Mouse (Mus musculus) heart, adult 2 months (tissue): Measurements from ENCODE around the gene Schip1. TPM values are rescaled to one million over a fixed set of nuclear protein-coding genes. Genes with fewer than 3 reads are reported as not detected.

Source experiments
- DNase-seq, 2 experiments: peaks; one replicate each; pipeline ENCODE4 v3.0.0; 2021
- H3K27ac ChIP-seq: fragments of 200-600 bp; 2 replicates; pipeline ENCODE4 v1.8.1; 2022
- H3K27me3 ChIP-seq: fragments of 200-500 bp; 2 replicates; pipeline ENCODE4 v1.6.1; 2012; ENCODE audit warnings: mild to moderate bottlenecking, low read length, inconsistent platforms, mixed read lengths; ENCODE audit not compliant: control insufficient read depth, insufficient read depth
- H3K36me3 ChIP-seq: fragments of 200-500 bp; 2 replicates; pipeline ENCODE4 v1.6.1; 2012; ENCODE audit warnings: low read length, inconsistent platforms; ENCODE audit not compliant: control insufficient read depth, insufficient read depth
- H3K4me1 ChIP-seq: fragments of 200-500 bp; 2 replicates; pipeline ENCODE4 v1.6.1; 2011; ENCODE audit warnings: low read length; ENCODE audit not compliant: control insufficient read depth, insufficient read depth
- H3K4me3 ChIP-seq: fragments of 200-600 bp; 2 replicates; pipeline ENCODE4 v1.8.1; 2022
- H3K79me2 ChIP-seq: fragments of 200-500 bp; replicated peaks from 2 replicates; pipeline ENCODE4 v1.6.1; 2012; ENCODE audit warnings: mild to moderate bottlenecking, inconsistent platforms, low read length, moderate library complexity, mixed read lengths; ENCODE audit not compliant: control insufficient read depth, insufficient read depth
- H3K9ac ChIP-seq: fragments of 200-500 bp; 2 replicates; pipeline ENCODE4 v1.6.1; 2012; ENCODE audit warnings: low read depth, mild to moderate bottlenecking, control low read depth, inconsistent platforms, low read length, mixed read lengths
- CTCF ChIP-seq: fragments of 200-600 bp; IDR thresholded peaks from 2 replicates; pipeline ENCODE4 v1.8.1; 2022; ENCODE audit warnings: antibody characterized with exemption, mild to moderate bottlenecking, moderate library complexity
- EP300 ChIP-seq: fragments of 200-500 bp; IDR thresholded peaks from 2 replicates; pipeline ENCODE4 v1.6.1; 2011; ENCODE audit warnings: low read depth, low read length, control low read depth; ENCODE audit not compliant: insufficient read depth
- POLR2A ChIP-seq: fragments of 200-500 bp; IDR thresholded peaks from 2 replicates; pipeline ENCODE4 v1.6.1; 2011; ENCODE audit warnings: mild to moderate bottlenecking, low read depth, low read length, control low read depth; ENCODE audit not compliant: insufficient read depth
- WGBS: fragments of 180-500 bp; shearing (Covaris S2); methylation state at CpG from one replicate; pipeline ENCODE4 v1.1.7; 2018; 5-methylcytosine and 5-hydroxymethylcytosine counted together
- intact Hi-C: fragments of 180-260 bp; cut with DNase I; formaldehyde crosslinking; loops from one replicate; pipeline ENCODE4 v1.15.1; 2025
- polyA plus RNA-seq: library from polyadenylated mRNA; depleted of rRNA; stranded (reverse); fragments of >200 nt; gene quantifications from 2 replicates; pipeline ENCODE4 v1.2.3, GENCODE M21; 2012
- total RNA-seq, 2 experiments: library from RNA; stranded (reverse); gene quantifications; 2 replicates each; pipeline ENCODE4 v1.2.3; 2021

Gene Schip1
- total and polyA plus RNA-seq, 3 experiments, result 44.3 to 181 (median 163) TPM

GRCm38 (mm10) chr3:68593073-68593867, 528.7 kb downstream of the Schip1 start:
- intact Hi-C loops, result no loop called here

GRCm38 (mm10) chr3:68595316-68595925, 530.8 kb downstream of the Schip1 start:
- no peak overlapping the region for H3K27ac ChIP-seq
- H3K79me2 ChIP-seq, result peaks cover 7% of the 10 kb centered on the region; the same call in 1 of the 2 replicates
- H3K27me3 ChIP-seq, result no peaks in the 10 kb centered on the region
- H3K4me3 ChIP-seq, result no peak overlapping the region
- intact Hi-C loops, result no loop called here
- TF ChIP-seq CTCF, result no peak
- no peak for TF ChIP-seq EP300
- TF ChIP-seq POLR2A, result no peak
- peaks cover 17% of the 10 kb centered on the region for H3K4me1 ChIP-seq
- no peak for DNase-seq
- 44% methylated on average over 10 of the region's 10 CpGs for WGBS
- H3K9ac ChIP-seq, result no peak overlapping the region
- peaks cover 38% of the 10 kb centered on the region for H3K36me3 ChIP-seq

More at GRCm38 (mm10) chr3:68593073-68593867, 528.7 kb downstream of the Schip1 start:
- no peak overlapping the region for H3K4me3 ChIP-seq
- H3K4me1 ChIP-seq, result peaks cover 20% of the 10 kb centered on the region
- no peak overlapping the region for H3K9ac ChIP-seq
- no peak for DNase-seq
- H3K79me2 ChIP-seq, result peaks cover 6% of the 10 kb centered on the region; the same call in 1 of the 2 replicates
- 69% methylated on average over 12 of the region's 12 CpGs for WGBS
- H3K36me3 ChIP-seq, result peaks cover 36% of the 10 kb centered on the region
- no peaks in the 10 kb centered on the region for H3K27me3 ChIP-seq
- peak overlapping the region; percentile 43; the same call in 1 of the 2 replicates for H3K27ac ChIP-seq
- no peak for TF ChIP-seq POLR2A
- no peak for TF ChIP-seq CTCF
- TF ChIP-seq EP300, result no peak

GRCm38 (mm10) chr3:68596938-68597337, 532.3 kb downstream of the Schip1 start:
- no peak overlapping the region for H3K4me3 ChIP-seq
- TF ChIP-seq EP300 (no peak), POLR2A (no peak), CTCF (no peak)
- peaks cover 14% of the 10 kb centered on the region for H3K4me1 ChIP-seq
- no peak for DNase-seq
- no peak overlapping the region for H3K27ac ChIP-seq
- WGBS, result 92% methylated on average over 4 of the region's 4 CpGs
- peaks cover 40% of the 10 kb centered on the region for H3K36me3 ChIP-seq
- peaks cover 6% of the 10 kb centered on the region; the same call in 1 of the 2 replicates for H3K79me2 ChIP-seq
- H3K9ac ChIP-seq, result no peak overlapping the region
- H3K27me3 ChIP-seq, result no peaks in the 10 kb centered on the region
- intact Hi-C loops, result no loop called here

DNA sequence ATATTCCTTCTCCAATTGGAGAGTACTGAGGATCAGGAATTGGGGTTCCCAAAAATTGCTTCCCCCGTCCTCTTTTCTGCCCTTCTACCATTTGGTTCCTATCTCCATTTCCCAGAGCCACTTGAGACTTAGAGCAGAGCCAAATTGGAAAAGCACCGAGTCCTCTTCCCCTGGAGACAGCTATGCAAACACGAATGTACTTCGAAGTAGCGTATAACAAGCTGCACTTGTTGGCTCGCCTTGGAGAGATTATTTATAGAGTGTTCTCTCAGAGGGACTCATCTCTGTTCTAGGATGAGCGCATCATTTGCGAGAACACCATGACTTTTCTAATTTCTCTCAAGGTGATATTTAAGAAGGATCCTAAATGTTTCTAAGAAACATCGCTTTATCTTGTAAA, 538.3 kb downstream of the Schip1 start:
- no peak overlapping the region for H3K4me3 ChIP-seq
- H3K27me3 ChIP-seq, result no peaks in the 10 kb centered on the region
- intact Hi-C loops, result loop anchor here (2.0 kb wide), 1 partner anchor 18 kb away; no protein-coding TSS in a partner anchor
- WGBS, result 47% methylated on average over 9 of the region's 9 CpGs
- peaks cover 7% of the 10 kb centered on the region for H3K4me1 ChIP-seq
- H3K79me2 ChIP-seq, result peaks cover 3% of the 10 kb centered on the region
- DNase-seq, result peak in 1 of 2 experiments; percentile 62
- TF ChIP-seq EP300 (no peak), POLR2A (no peak), CTCF (peak; percentile 12; the same call in 1 of the 2 replicates)
- peaks cover 31% of the 10 kb centered on the region for H3K36me3 ChIP-seq
- peak overlapping the region; percentile 75 for H3K27ac ChIP-seq
- no peak overlapping the region for H3K9ac ChIP-seq

- Histone ChIP-seq H3K4me3 (no peak overlapping the region), H3K36me3 (peaks cover 26% of the 10 kb centered on the region), H3K4me1 (peaks cover 8% of the 10 kb centered on the region), H3K27ac (peak overlapping the region; percentile 75), H3K79me2 (peaks cover 2% of the 10 kb centered on the region), H3K27me3 (no peaks in the 10 kb centered on the region), H3K9ac (no peak overlapping the region)
- no peak for DNase-seq
- WGBS, result 77% methylated on average over 10 of the region's 10 CpGs
- no peak for TF ChIP-seq POLR2A
- TF ChIP-seq CTCF, result no peak
- TF ChIP-seq EP300, result no peak
- intact Hi-C loops, result no loop called here
Observed at GRCm38 (mm10) chr3:68604467-68604866, 539.9 kb downstream of the Schip1 start.
